In genomic region chr7:90128631-90129200, GRCm38 (mm10) we compare ENCODE assay signal across 9 mouse cellular contexts. TPM values are rescaled to one million over a fixed set of nuclear protein-coding genes. Genes with fewer than 3 reads are reported as not detected.
DNase-seq lines count a peak whose midpoint lies in the region; ATAC-seq and TF ChIP-seq lines count a peak whose summit lies in the region.
"Had no signal": no experiment of that assay in that cellular context is flagged by ENCODE, and none has a peak within 500 bp of the region (broad histone marks: within the 10 kb centered on the region; RNA-seq: fewer than 3 reads in every experiment).

No protein-coding gene starts in this region.

- 75% methylated on average over 8 of the region's 8 CpGs for WGBS in spleen, adult 2 months
- WGBS in limb, embryonic 11.5 days = 76% methylated on average over 8 of the region's 8 CpGs
- 50% methylated on average over 8 of the region's 8 CpGs for WGBS in stomach, embryonic 15.5 days

- peak overlapping the region; percentile 98 for H3K27ac ChIP-seq in spleen, adult 2 months (ENCODE audit: insufficient read depth, low read length)
- H3K27ac ChIP-seq in limb, embryonic 11.5 days (replicated peaks; ENCODE audit: low read depth, low read length) = peak overlapping the region; percentile 95
- peak overlapping the region; percentile 98 for H3K27ac ChIP-seq in stomach, embryonic 15.5 days

- DNase-seq in embryo, embryonic 10.5 days (ENCODE audit: low spot score) = peak; percentile 14
- DNase-seq in embryo, embryonic 10 days (ENCODE audit: low spot score) = no peak
- DNase-seq in spleen, adult 2 months (ENCODE audit: low read depth in 1 of 2, low spot score in 2 of 2) = no peak
- no peak for DNase-seq in spleen, adult 18-20 months
- DNase-seq in limb, embryonic 11.5 days (ENCODE audit: low spot score) = no peak
- DNase-seq in adrenal gland, postnatal 36 days = no peak
- no peak for DNase-seq in urinary bladder, adult 18-20 months (ENCODE audit: low spot score in 2 of 2)
- DNase-seq: right cerebral cortex, postnatal 4 days had no signal

- no peak overlapping the region for H3K4me3 ChIP-seq in spleen, adult 2 months (ENCODE audit: extremely low read depth, insufficient read depth, insufficient read length)
- H3K4me3 ChIP-seq in limb, embryonic 11.5 days (ENCODE audit: low read depth, low read length) = no peak overlapping the region
- no peak overlapping the region for H3K4me3 ChIP-seq in stomach, embryonic 15.5 days (replicated peaks)

- no peaks in the 10 kb centered on the region for H3K9me3 ChIP-seq in limb, embryonic 11.5 days (ENCODE audit: control insufficient read depth, low read length)
- H3K9me3 ChIP-seq in stomach, embryonic 15.5 days = no peaks in the 10 kb centered on the region

- H3K27me3 ChIP-seq in spleen, adult 2 months (ENCODE audit: control insufficient read depth, insufficient read depth, low read length) = no peaks in the 10 kb centered on the region
- no peaks in the 10 kb centered on the region for H3K27me3 ChIP-seq in limb, embryonic 11.5 days (ENCODE audit: control insufficient read depth, insufficient read depth, low read length)
- H3K27me3 ChIP-seq in stomach, embryonic 15.5 days (replicated peaks) = no peaks in the 10 kb centered on the region

- peak overlapping the region; percentile 61; the same call in 1 of the 2 replicates for H3K4me2 ChIP-seq in limb, embryonic 11.5 days (ENCODE audit: low read depth, severe bottlenecking)
- peak overlapping the region; percentile 66 for H3K4me2 ChIP-seq in stomach, embryonic 15.5 days

- no peak for TF ChIP-seq CTCF in spleen, adult 2 months (IDR thresholded peaks at IDR 0.05; ENCODE audit: extremely low read depth, insufficient read depth, insufficient read length, insufficient replicate concordance)

- TF ChIP-seq POLR2A in spleen, adult 2 months (IDR thresholded peaks at IDR 0.05; ENCODE audit: low read depth, low read length) = no peak

- no peaks in the 10 kb centered on the region; the same call in 1 of the 2 replicates for H3K4me1 ChIP-seq in spleen, adult 2 months (ENCODE audit: control insufficient read depth, insufficient read depth, insufficient read length)
- H3K4me1 ChIP-seq in limb, embryonic 11.5 days (ENCODE audit: control insufficient read depth, insufficient read depth, low read length) = peaks cover 6% of the 10 kb centered on the region; the same call in 1 of the 2 replicates
- peaks cover 3% of the 10 kb centered on the region; the same call in 1 of the 2 replicates for H3K4me1 ChIP-seq in stomach, embryonic 15.5 days

- ATAC-seq in limb, embryonic 11.5 days (ENCODE audit: insufficient number of reproducible peaks, low FRiP score, low TSS enrichment, low read depth) = no peak
- no peak for ATAC-seq in stomach, embryonic 15.5 days (ENCODE audit: insufficient read depth, low FRiP score, low read depth)

- H3K9ac ChIP-seq in limb, embryonic 11.5 days (ENCODE audit: low read length) = no peak overlapping the region
- H3K9ac ChIP-seq in stomach, embryonic 15.5 days = peak overlapping the region; percentile 29; the same call in 1 of the 2 replicates

- no peaks in the 10 kb centered on the region for H3K36me3 ChIP-seq in spleen, adult 2 months (ENCODE audit: control insufficient read depth, insufficient read depth, low read length)
- H3K36me3 ChIP-seq in limb, embryonic 11.5 days (ENCODE audit: control insufficient read depth, insufficient read depth, low read length) = no peaks in the 10 kb centered on the region
- no peaks in the 10 kb centered on the region for H3K36me3 ChIP-seq in stomach, embryonic 15.5 days

RNA-seq across cellular contexts. Expression of gene Picalm, which starts 1.3 kb away (rescaled TPM):
- polyA plus RNA-seq in spleen, adult 2 months (2012; rRNA removed) = 36.7 and 40.3 TPM in 2 replicates
- polyA plus RNA-seq in limb, embryonic 11.5 days (2014; fragmentation: Nextera tagmentation; extraction: Ambion mirVana) = 34.0 and 35.4 TPM in 2 replicates
- 41.2 and 44.5 TPM in 2 replicates for polyA plus RNA-seq in stomach, embryonic 15.5 days (2015; fragmentation: Nextera tagmentation; extraction: Ambion mirVana)
- total RNA-seq in adrenal gland, postnatal 36 days (2021) = 100 to 1,000 TPM; 148 to 152 TPM
